Mouse (Mus musculus) CH12.LX (cell line): ENCODE measurements around the gene Dnajc15.

ENCODE experiments used
- CTCF ChIP-seq, 2 experiments: IDR thresholded peaks in 1 of 2; conservative IDR thresholded peaks in 1 of 2; 2 replicates each; pipeline ENCODE4 v1.5.1; 2011 to 2012; ENCODE audit warnings: low read depth in 2 of 2, low read length in 2 of 2, improper control_type of control experiment in 1 of 2, inconsistent platforms in 1 of 2, mild to moderate bottlenecking in 1 of 2, moderate library complexity in 1 of 2
- RAD21 ChIP-seq: IDR thresholded peaks from 2 replicates; pipeline ENCODE4 v1.6.1; 2011; ENCODE audit warnings: low read depth, mild to moderate bottlenecking, low read length, improper control_type of control experiment, moderate library complexity
- TBP ChIP-seq: conservative IDR thresholded peaks from 2 replicates; pipeline ENCODE4 v1.6.1; 2011; ENCODE audit warnings: low read depth, low read length, improper control_type of control experiment

- TF ChIP-seq TBP (no peak), CTCF (conservative IDR thresholded peaks at IDR 0.05 in 1 of 2, IDR thresholded peaks at IDR 0.05 in 1 of 2; ENCODE audit: low read depth in 2 of 2, low read length in 2 of 2) (no peak), RAD21 (no peak)
Observed at GRCm38 (mm10) chr14:77895951-77896350, 21.0 kb upstream of the Dnajc15 start.
